Mouse (Mus musculus) testis, adult 2 months (tissue): ENCODE measurements around the gene Boll.

ENCODE experiments used
- CTCF ChIP-seq: fragments of 200-500 bp; IDR thresholded peaks from 2 replicates; pipeline ENCODE4 v1.5.1; 2012; ENCODE audit warnings: low read depth, mild to moderate bottlenecking, inconsistent platforms, low read length, moderate library complexity; ENCODE audit not compliant: control insufficient read depth, insufficient read depth, insufficient replicate concordance
- POLR2A ChIP-seq: fragments of 200-500 bp; IDR thresholded peaks from 2 replicates; pipeline ENCODE4 v1.6.1; 2012; ENCODE audit warnings: low read depth, mild to moderate bottlenecking, inconsistent platforms, low read length, moderate library complexity; ENCODE audit not compliant: control insufficient read depth

GRCm38 (mm10) chr1:55238496-55238895 is 124.8 kb downstream of the Boll start:
- no peak for TF ChIP-seq CTCF
- no peak for TF ChIP-seq POLR2A
